Mouse (Mus musculus) ES-Bruce4 (cell line): ENCODE results near the gene E330021D16Rik.

Experiments
- EP300 ChIP-seq: IDR thresholded peaks from 2 replicates; pipeline ENCODE4 v1.6.1; 2011; ENCODE audit warnings: low read depth, low read length; ENCODE audit not compliant: insufficient read depth
- POLR2A ChIP-seq: IDR thresholded peaks from one replicate; pipeline ENCODE4 v1.8.1; 2011; ENCODE audit warnings: low read length; ENCODE audit not compliant: insufficient read depth

- no peak for TF ChIP-seq POLR2A
- no peak for TF ChIP-seq EP300
Measured at GRCm38 (mm10) chr6:136422084-136422853, 6.9 kb upstream of the E330021D16Rik start.
